Mouse (Mus musculus) heart, postnatal 4 days (tissue): ENCODE measurements at regions not wholly inside any gene's neighbourhood (a gene's known extent, or its start where the extent isn't known, plus 50 kb on each side); places are given as distances from the start of the nearest gene placed in this dataset.

Experiments used
- DNase-seq: peaks from one replicate; pipeline ENCODE4 v3.0.0; 2021

DNA sequence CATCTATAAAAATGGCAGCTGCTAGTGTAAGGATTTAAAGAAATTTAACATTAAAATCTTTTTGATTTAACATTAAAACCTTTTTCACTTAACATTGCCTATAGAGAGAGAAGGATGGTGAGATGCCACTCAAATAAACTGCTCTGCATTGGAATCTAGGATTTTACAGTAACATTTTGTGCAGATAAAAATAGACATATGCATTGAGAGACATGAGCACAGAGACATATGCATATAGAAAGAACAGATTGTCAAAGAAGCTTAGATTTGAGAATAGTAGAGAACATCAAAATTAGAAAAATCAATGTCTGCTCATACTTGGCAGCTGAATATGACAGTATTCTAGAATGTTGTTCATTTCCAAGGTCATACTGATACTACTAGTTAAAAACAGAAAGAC lies 220.2 kb downstream of the Arap2 start:
- no peak for DNase-seq

GRCm38 (mm10) chr5:62539304-62539703 lies 226.7 kb downstream of the Arap2 start:
- DNase-seq = no peak

DNA sequence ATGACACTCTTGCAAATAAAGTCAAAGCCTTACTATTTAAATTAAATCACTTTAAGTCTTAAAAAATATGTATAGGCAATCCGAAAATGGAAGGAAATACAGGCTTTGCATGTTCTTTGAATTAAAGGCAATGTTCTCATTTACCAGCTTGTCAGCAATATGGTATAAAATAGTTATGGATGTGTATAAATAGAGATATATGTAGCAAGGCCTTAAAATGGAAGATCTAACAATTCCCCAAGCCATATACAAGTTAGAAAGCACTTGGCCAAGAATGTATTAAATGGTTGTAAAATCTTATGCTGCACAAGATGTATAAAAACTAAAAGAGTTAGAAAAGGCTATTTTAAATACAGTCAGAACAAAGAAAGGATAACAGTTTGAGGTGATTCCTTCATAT lies 254.1 kb downstream of the Arap2 start:
- DNase-seq = no peak

- peak; percentile 45 for DNase-seq
These were observed 282.4 kb downstream of the Arap2 start for GRCm38 (mm10) chr5:62483521-62483920.

- DNase-seq = no peak
These were observed 285.0 kb downstream of the Arap2 start for GRCm38 (mm10) chr5:62480967-62481366.

DNA sequence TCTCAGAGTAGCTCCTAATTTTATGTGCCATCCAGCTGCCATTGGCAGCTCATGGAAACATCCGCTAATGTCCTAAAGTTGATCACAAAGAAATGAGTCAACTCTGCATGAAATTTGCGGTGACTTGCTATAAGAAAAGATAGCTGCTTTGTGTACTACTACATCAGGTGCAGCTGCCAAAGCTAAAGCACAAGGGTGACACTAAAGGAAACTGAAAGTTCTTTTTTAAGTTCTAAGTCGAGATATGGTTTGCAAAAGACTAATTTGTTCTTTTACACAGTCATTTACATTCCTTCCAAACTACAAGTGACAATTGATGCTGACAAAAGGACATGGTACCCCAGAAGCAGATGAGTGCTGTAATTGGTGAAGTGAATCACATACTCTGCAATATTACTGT lies 292.5 kb downstream of the Arap2 start:
- DNase-seq = no peak

GRCm38 (mm10) chr5:62466802-62467201 lies 299.2 kb downstream of the Arap2 start:
- DNase-seq = no peak

GRCm38 (mm10) chr5:62462574-62462973 lies 303.4 kb downstream of the Arap2 start:
- no peak for DNase-seq
